Mouse (Mus musculus) mouse trophoblast stem cell (cell line): ENCODE results near the gene Ncam1.

Experiments
- in situ Hi-C, 2 experiments: fragments of 300-500 bp; cut with MseI, MboI; formaldehyde crosslinking; loops; 2 replicates in 1 of 2; 3 replicates in 1 of 2; pipeline ENCODE4 v1.15.1; 2025

Gene Ncam1

GRCm38 (mm10) chr9:49755214-49755613 lies 43.5 kb downstream of the Ncam1 start:
- in situ Hi-C loops: no loop called here

GRCm38 (mm10) chr9:49751466-49751865 lies 47.3 kb downstream of the Ncam1 start:
- in situ Hi-C loops: no loop called here

- in situ Hi-C loops: no loop called here
Measured at GRCm38 (mm10) chr9:49746176-49746575, 52.5 kb downstream of the Ncam1 start.

GRCm38 (mm10) chr9:49745696-49746095 lies 53.0 kb downstream of the Ncam1 start:
- in situ Hi-C loops: no loop called here

- in situ Hi-C loops: no loop called here
Measured at GRCm38 (mm10) chr9:49744286-49744685, 54.4 kb downstream of the Ncam1 start.

- in situ Hi-C loops: no loop called here
Measured at GRCm38 (mm10) chr9:49739935-49740334, 58.8 kb downstream of the Ncam1 start.

- in situ Hi-C loops: no loop called here
Measured at GRCm38 (mm10) chr9:49738546-49738945, 60.2 kb downstream of the Ncam1 start.

GRCm38 (mm10) chr9:49737166-49737565 lies 61.6 kb downstream of the Ncam1 start:
- in situ Hi-C loops: no loop called here

- in situ Hi-C loops: no loop called here
Measured at GRCm38 (mm10) chr9:49734348-49735007, 64.2 kb downstream of the Ncam1 start.

- in situ Hi-C loops: no loop called here
Measured at GRCm38 (mm10) chr9:49733726-49734125, 65.0 kb downstream of the Ncam1 start.

- in situ Hi-C loops: no loop called here
Measured at GRCm38 (mm10) chr9:49729479-49729878, 69.2 kb downstream of the Ncam1 start.

- in situ Hi-C loops: no loop called here
Measured at GRCm38 (mm10) chr9:49728211-49728610, 70.5 kb downstream of the Ncam1 start.

GRCm38 (mm10) chr9:49722765-49723164 lies 76.0 kb downstream of the Ncam1 start:
- in situ Hi-C loops: no loop called here

- in situ Hi-C loops: loop anchor here in 1 of 2 experiments (10.0 kb wide), 1 partner anchor 460 kb away; no protein-coding TSS in a partner anchor
Measured at GRCm38 (mm10) chr9:49715121-49715520, 83.6 kb downstream of the Ncam1 start.

GRCm38 (mm10) chr9:49714091-49714490 lies 84.6 kb downstream of the Ncam1 start:
- in situ Hi-C loops: loop anchor here in 1 of 2 experiments (10.0 kb wide), 1 partner anchor 461 kb away; no protein-coding TSS in a partner anchor

- in situ Hi-C loops: no loop called here
Measured at GRCm38 (mm10) chr9:49707646-49708045, 91.1 kb downstream of the Ncam1 start.

GRCm38 (mm10) chr9:49704196-49704967 lies 94.3 kb downstream of the Ncam1 start:
- in situ Hi-C loops: no loop called here

GRCm38 (mm10) chr9:49695371-49695770 lies 103.4 kb downstream of the Ncam1 start:
- in situ Hi-C loops: no loop called here

- in situ Hi-C loops: no loop called here
Measured at GRCm38 (mm10) chr9:49692791-49693190, 105.9 kb downstream of the Ncam1 start.

GRCm38 (mm10) chr9:49691344-49691743 lies 107.4 kb downstream of the Ncam1 start:
- in situ Hi-C loops: no loop called here

- in situ Hi-C loops: no loop called here
Measured at GRCm38 (mm10) chr9:49683566-49684273, 115.0 kb downstream of the Ncam1 start.

- in situ Hi-C loops: no loop called here
Measured at GRCm38 (mm10) chr9:49681848-49682469, 116.8 kb downstream of the Ncam1 start.
